Mouse (Mus musculus): ENCODE measurements around the gene S100a16. TPM values are rescaled to one million over a fixed set of nuclear protein-coding genes. Genes with fewer than 3 reads are reported as not detected.

S100a16 gene
- polyA plus RNA-seq, 1 experiment from 2014 or later, result 39.2 TPM

DNA sequence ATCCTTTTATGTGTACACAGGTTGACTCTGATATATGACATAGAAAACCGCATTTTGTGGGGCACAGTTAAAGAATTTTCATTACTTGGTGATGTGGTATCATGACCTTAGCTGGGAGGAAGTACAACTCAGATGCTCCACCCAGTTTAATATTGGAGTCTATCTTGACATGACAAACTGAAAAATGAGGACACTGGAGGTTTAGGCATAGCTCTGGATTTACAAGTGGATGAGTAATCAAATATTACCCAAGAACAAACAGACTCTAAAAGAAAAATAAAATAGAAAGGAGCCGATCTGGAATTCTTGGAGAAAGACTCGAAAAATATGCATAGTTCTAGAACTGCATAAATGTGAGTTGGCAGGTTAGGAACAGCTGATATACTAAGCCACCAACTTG, 38.3 kb downstream of the S100a16 start:
- no peaks in the 10 kb centered on the region for H3K27me3 ChIP-seq (ENCODE audit: control insufficient read depth, insufficient read depth, low read length)
- H3K4me3 ChIP-seq (ENCODE audit: low read depth, low read length), result no peak overlapping the region
- WGBS, result 86% methylated on average over 3 of the region's 3 CpGs
- H3K27ac ChIP-seq (ENCODE audit: low read depth, low read length), result no peak overlapping the region
- ATAC-seq (ENCODE audit: insufficient read depth, low FRiP score, low TSS enrichment) (no peak), DNase-seq (ENCODE audit: low spot score) (no peak)
- no peaks in the 10 kb centered on the region for H3K36me3 ChIP-seq (ENCODE audit: control insufficient read depth, insufficient read depth, low read length)
- H3K4me2 ChIP-seq (ENCODE audit: low read depth), result no peak overlapping the region
- no peaks in the 10 kb centered on the region for H3K9me3 ChIP-seq (ENCODE audit: control insufficient read depth, low read length)
- no peak overlapping the region for H3K9ac ChIP-seq (ENCODE audit: low read length)
- H3K4me1 ChIP-seq (ENCODE audit: control insufficient read depth, insufficient read depth, low read length), result no peaks in the 10 kb centered on the region

DNA sequence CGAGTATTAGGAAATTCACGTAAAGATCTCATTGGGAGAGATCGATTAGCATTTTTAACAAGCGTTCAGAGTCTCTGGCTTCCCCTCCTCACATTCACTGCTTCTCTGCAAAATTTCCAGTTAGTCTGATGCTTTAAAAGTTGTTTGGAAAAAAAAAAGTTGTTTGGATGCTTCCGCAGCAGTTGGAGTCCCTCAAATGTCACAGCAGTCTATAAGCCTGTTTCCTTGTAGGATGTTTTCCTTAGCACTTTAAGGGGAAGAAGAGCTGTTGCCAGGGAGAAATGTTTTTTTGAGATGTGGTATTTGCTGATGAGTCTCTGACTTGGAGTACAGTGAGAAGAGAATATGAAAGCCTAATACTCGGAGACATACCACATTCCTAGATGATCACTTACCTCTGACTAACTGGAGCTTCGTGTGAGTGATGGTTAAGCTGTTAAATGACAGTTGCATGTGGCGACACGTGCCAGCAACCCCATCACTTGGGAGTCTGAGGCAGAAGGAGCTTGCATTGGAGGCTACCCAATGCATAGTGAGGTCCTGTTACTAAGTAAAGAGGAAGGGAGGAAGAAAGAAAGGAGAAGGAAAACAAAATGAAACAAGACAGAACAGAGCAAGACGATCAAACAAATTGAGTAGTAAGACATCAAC, 39.4 kb downstream of the S100a16 start:
- H3K4me3 ChIP-seq (ENCODE audit: low read depth, low read length), result no peak overlapping the region
- H3K9ac ChIP-seq (ENCODE audit: low read length), result no peak overlapping the region
- no peak for DNase-seq (ENCODE audit: low spot score)
- no peaks in the 10 kb centered on the region for H3K9me3 ChIP-seq (ENCODE audit: control insufficient read depth, low read length)
- 79% methylated on average over 10 of the region's 10 CpGs for WGBS
- no peak for ATAC-seq (ENCODE audit: insufficient read depth, low FRiP score, low TSS enrichment)
- H3K27me3 ChIP-seq (ENCODE audit: control insufficient read depth, insufficient read depth, low read length), result no peaks in the 10 kb centered on the region
- H3K27ac ChIP-seq (ENCODE audit: low read depth, low read length), result no peak overlapping the region
- no peaks in the 10 kb centered on the region for H3K36me3 ChIP-seq (ENCODE audit: control insufficient read depth, insufficient read depth, low read length)
- H3K4me2 ChIP-seq (ENCODE audit: low read depth), result no peak overlapping the region
- H3K4me1 ChIP-seq (ENCODE audit: control insufficient read depth, insufficient read depth, low read length), result no peaks in the 10 kb centered on the region

DNA sequence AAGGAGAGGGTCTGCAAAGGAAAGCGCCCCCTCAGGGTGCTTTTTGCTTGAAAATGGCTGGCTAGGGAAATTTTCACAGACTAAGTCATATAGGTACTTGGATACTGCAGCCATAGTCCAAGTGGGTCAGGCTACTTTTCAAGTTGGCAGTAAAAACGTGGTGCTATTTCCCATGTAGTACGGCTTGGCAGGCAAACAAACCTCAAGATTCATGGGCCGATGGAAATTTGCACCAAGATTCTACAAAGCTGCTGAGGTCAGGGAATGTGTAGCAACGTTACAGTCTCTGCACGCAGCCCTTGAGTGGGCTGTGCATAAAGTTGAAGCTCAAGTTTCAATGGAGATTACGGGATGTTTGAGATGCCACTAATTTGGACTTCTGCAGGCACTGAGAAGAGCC, 42.4 kb downstream of the S100a16 start:
- no peak for ATAC-seq (ENCODE audit: insufficient read depth, low FRiP score, low TSS enrichment)
- 78% methylated on average over 7 of the region's 7 CpGs for WGBS
- DNase-seq (ENCODE audit: low spot score), result no peak
- no peaks in the 10 kb centered on the region for H3K36me3 ChIP-seq (ENCODE audit: control insufficient read depth, insufficient read depth, low read length)
- no peak overlapping the region for H3K4me2 ChIP-seq (ENCODE audit: low read depth)
- no peak overlapping the region for H3K4me3 ChIP-seq (ENCODE audit: low read depth, low read length)
- no peaks in the 10 kb centered on the region for H3K9me3 ChIP-seq (ENCODE audit: control insufficient read depth, low read length)
- H3K27ac ChIP-seq (ENCODE audit: low read depth, low read length), result no peak overlapping the region
- H3K9ac ChIP-seq (ENCODE audit: low read length), result no peak overlapping the region
- no peaks in the 10 kb centered on the region for H3K27me3 ChIP-seq (ENCODE audit: control insufficient read depth, insufficient read depth, low read length)
- no peaks in the 10 kb centered on the region for H3K4me1 ChIP-seq (ENCODE audit: control insufficient read depth, insufficient read depth, low read length)

DNA sequence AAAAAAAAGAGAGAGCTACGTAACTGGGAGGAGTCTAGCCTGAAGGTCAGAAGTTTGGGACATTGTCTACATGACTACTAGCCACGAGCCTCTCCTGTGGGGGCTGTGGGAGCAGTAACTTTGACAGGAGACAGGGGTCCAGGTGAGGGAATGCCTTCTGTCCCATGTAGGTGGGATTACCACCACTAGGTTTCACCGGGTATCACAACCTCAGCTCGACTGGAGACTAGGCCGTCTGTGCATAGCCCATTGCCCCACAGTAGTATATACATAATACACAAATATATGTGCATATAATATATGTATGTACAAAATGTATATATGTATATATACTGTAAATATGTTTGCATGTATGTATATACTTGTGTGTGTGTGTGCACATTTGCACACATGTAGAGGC, 44.1 kb downstream of the S100a16 start:
- H3K36me3 ChIP-seq (ENCODE audit: control insufficient read depth, insufficient read depth, low read length), result no peaks in the 10 kb centered on the region
- no peaks in the 10 kb centered on the region for H3K4me1 ChIP-seq (ENCODE audit: control insufficient read depth, insufficient read depth, low read length)
- ATAC-seq (ENCODE audit: insufficient read depth, low FRiP score, low TSS enrichment) (no peak), DNase-seq (ENCODE audit: low spot score) (no peak)
- H3K9me3 ChIP-seq (ENCODE audit: control insufficient read depth, low read length), result no peaks in the 10 kb centered on the region
- H3K27ac ChIP-seq (ENCODE audit: low read depth, low read length), result no peak overlapping the region
- H3K4me3 ChIP-seq (ENCODE audit: low read depth, low read length), result no peak overlapping the region
- no peaks in the 10 kb centered on the region for H3K27me3 ChIP-seq (ENCODE audit: control insufficient read depth, insufficient read depth, low read length)
- 92% methylated on average over 5 of the region's 5 CpGs for WGBS
- no peak overlapping the region for H3K9ac ChIP-seq (ENCODE audit: low read length)
- no peak overlapping the region for H3K4me2 ChIP-seq (ENCODE audit: low read depth)

DNA sequence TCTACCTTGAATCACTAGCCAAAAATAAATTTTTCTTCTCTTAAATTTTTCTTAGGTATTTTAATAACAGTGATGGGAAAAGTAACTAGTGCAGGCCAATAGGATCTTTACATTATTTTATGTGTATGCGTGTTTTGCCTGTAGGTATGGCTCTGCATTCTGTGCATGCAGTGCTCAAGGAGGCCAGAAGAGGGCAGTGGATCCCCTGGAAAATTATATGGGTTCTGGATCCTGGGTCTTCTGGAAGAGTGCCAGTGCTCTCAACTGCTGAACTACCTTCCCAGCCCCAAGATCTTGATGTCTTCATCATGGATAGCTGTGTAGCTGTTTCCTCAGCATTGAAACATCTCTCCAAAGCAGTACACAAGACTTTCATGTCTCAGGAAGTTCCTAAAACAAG, 45.1 kb downstream of the S100a16 start:
- H3K27ac ChIP-seq (ENCODE audit: low read depth, low read length), result no peak overlapping the region
- H3K4me1 ChIP-seq (ENCODE audit: control insufficient read depth, insufficient read depth, low read length), result no peaks in the 10 kb centered on the region
- DNase-seq (ENCODE audit: low spot score) (no peak), ATAC-seq (ENCODE audit: insufficient read depth, low FRiP score, low TSS enrichment) (no peak)
- no peak overlapping the region for H3K4me2 ChIP-seq (ENCODE audit: low read depth)
- no peaks in the 10 kb centered on the region for H3K9me3 ChIP-seq (ENCODE audit: control insufficient read depth, low read length)
- no peak overlapping the region for H3K9ac ChIP-seq (ENCODE audit: low read length)
- H3K36me3 ChIP-seq (ENCODE audit: control insufficient read depth, insufficient read depth, low read length), result no peaks in the 10 kb centered on the region
- no peak overlapping the region for H3K4me3 ChIP-seq (ENCODE audit: low read depth, low read length)
- WGBS, result 98% methylated on average over 1 of the region's 1 CpGs
- no peaks in the 10 kb centered on the region for H3K27me3 ChIP-seq (ENCODE audit: control insufficient read depth, insufficient read depth, low read length)

DNA sequence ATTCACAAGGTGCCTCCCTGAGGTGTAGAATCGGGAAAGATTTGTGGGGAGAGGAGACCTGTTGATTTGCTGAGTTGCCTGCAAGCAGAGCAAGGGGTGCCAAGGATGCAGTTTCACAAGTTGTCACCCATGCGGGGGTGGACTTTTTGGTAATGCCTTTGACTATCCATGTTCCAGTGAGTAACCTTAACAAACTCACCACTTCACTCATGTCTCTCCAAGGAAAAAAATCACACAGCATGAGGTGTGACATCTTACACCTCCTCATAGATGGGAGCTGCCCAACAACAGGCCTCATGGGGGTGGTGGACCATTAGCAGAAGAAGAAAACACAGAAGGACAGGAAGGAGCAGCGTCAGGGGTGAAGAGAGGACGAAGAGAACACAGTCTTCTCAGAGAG, 45.5 kb downstream of the S100a16 start:
- ATAC-seq (ENCODE audit: insufficient read depth, low FRiP score, low TSS enrichment) (no peak), DNase-seq (ENCODE audit: low spot score) (no peak)
- no peaks in the 10 kb centered on the region for H3K27me3 ChIP-seq (ENCODE audit: control insufficient read depth, insufficient read depth, low read length)
- H3K4me1 ChIP-seq (ENCODE audit: control insufficient read depth, insufficient read depth, low read length), result no peaks in the 10 kb centered on the region
- no peaks in the 10 kb centered on the region for H3K36me3 ChIP-seq (ENCODE audit: control insufficient read depth, insufficient read depth, low read length)
- 80% methylated on average over 4 of the region's 4 CpGs for WGBS
- H3K9me3 ChIP-seq (ENCODE audit: control insufficient read depth, low read length), result no peaks in the 10 kb centered on the region
- H3K27ac ChIP-seq (ENCODE audit: low read depth, low read length), result no peak overlapping the region
- no peak overlapping the region for H3K4me2 ChIP-seq (ENCODE audit: low read depth)
- H3K9ac ChIP-seq (ENCODE audit: low read length), result no peak overlapping the region
- no peak overlapping the region for H3K4me3 ChIP-seq (ENCODE audit: low read depth, low read length)

DNA sequence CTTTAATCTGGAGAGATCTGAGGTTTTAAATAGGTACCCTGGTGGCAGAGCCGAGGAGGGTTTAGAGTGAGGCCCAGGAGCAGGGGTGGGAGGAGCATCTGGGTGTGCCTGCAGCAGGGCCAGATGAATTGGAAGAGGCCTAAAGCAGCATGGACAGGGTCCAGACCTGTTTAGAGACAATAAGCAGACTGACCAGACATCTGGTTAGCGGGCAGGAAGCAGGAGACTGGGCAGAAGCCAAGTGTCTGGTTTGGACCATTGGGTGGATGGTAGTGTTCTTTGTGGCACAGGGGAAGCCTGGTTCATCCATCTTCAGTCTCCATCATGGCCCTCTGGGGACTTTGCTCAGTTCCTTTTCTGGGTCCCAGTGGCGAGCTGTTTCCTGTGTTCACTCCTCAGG, 46.8 kb downstream of the S100a16 start:
- no peaks in the 10 kb centered on the region for H3K4me1 ChIP-seq (ENCODE audit: control insufficient read depth, insufficient read depth, low read length)
- no peak overlapping the region for H3K9ac ChIP-seq (ENCODE audit: low read length)
- H3K36me3 ChIP-seq (ENCODE audit: control insufficient read depth, insufficient read depth, low read length), result no peaks in the 10 kb centered on the region
- no peak for ATAC-seq (ENCODE audit: insufficient read depth, low FRiP score, low TSS enrichment)
- 71% methylated on average over 3 of the region's 3 CpGs for WGBS
- no peak for DNase-seq (ENCODE audit: low spot score)
- no peak overlapping the region for H3K4me2 ChIP-seq (ENCODE audit: low read depth)
- no peak overlapping the region for H3K4me3 ChIP-seq (ENCODE audit: low read depth, low read length)
- H3K27me3 ChIP-seq (ENCODE audit: control insufficient read depth, insufficient read depth, low read length), result no peaks in the 10 kb centered on the region
- H3K9me3 ChIP-seq (ENCODE audit: control insufficient read depth, low read length), result no peaks in the 10 kb centered on the region
- H3K27ac ChIP-seq (ENCODE audit: low read depth, low read length), result no peak overlapping the region

DNA sequence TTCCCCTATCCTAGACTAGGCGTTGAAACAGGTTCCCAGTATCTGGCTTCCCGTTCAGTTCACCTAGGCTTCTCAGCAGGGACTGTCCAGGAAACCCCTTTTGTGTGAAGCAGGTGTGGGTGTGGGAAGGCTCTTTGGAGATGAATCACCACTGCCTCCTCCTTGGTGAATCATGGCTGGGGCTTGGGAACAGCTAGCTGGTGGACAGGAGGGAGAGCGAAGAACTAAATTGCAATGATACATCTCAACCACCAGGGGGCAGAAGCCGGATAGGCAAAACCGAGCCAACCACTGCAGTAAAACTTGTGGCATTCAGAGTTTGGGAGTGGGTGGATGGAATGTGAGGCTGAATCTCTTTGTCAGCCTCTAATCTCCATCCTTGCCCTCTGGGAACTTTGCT, 48.5 kb downstream of the S100a16 start:
- H3K4me2 ChIP-seq (ENCODE audit: low read depth), result no peak overlapping the region
- H3K4me3 ChIP-seq (ENCODE audit: low read depth, low read length), result no peak overlapping the region
- ATAC-seq (ENCODE audit: insufficient read depth, low FRiP score, low TSS enrichment), result peak; percentile 27; the same call in 1 of the 2 replicates
- H3K4me1 ChIP-seq (ENCODE audit: control insufficient read depth, insufficient read depth, low read length), result no peaks in the 10 kb centered on the region
- H3K9me3 ChIP-seq (ENCODE audit: control insufficient read depth, low read length), result no peaks in the 10 kb centered on the region
- no peaks in the 10 kb centered on the region for H3K27me3 ChIP-seq (ENCODE audit: control insufficient read depth, insufficient read depth, low read length)
- H3K9ac ChIP-seq (ENCODE audit: low read length), result no peak overlapping the region
- H3K36me3 ChIP-seq (ENCODE audit: control insufficient read depth, insufficient read depth, low read length), result no peaks in the 10 kb centered on the region
- peak; percentile 66 for DNase-seq (ENCODE audit: low spot score)
- WGBS, result 33% methylated on average over 5 of the region's 5 CpGs
- no peak overlapping the region for H3K27ac ChIP-seq (ENCODE audit: low read depth, low read length)

DNA sequence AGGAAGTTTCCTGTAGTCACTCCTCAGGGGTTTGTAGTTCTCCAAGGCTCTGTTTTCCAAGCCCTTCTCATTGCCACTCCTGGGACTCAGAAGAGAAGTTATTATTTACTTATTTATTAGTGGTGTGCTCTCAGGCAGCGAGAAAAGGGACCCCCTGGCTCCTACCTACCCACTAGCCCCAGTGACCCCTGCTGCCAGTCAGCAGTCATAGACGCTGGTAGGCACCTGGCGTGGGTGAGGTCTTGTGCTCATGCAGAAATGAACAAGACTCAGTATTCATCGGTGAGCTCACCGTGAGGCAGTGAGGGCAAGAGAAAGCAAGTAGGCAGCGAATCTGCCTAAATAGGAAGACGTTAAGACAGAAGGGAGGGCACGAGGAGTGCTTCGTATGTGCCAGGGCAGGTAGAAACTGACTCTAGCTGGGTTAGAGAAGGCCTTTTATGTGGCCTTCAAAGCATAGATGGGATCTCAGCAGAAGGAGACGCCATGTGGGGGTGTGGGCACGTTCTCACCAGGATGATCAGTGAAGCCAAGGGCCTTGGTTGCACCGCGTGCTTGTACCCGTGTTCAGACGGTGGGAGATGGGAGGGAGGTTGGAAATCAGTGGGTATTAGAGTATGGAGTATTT, 49.1 kb downstream of the S100a16 start:
- Histone ChIP-seq H3K36me3 (ENCODE audit: control insufficient read depth, insufficient read depth, low read length) (no peaks in the 10 kb centered on the region), H3K9me3 (ENCODE audit: control insufficient read depth, low read length) (no peaks in the 10 kb centered on the region), H3K4me1 (ENCODE audit: control insufficient read depth, insufficient read depth, low read length) (no peaks in the 10 kb centered on the region), H3K4me3 (ENCODE audit: low read depth, low read length) (no peak overlapping the region), H3K27me3 (ENCODE audit: control insufficient read depth, insufficient read depth, low read length) (no peaks in the 10 kb centered on the region), H3K9ac (ENCODE audit: low read length) (no peak overlapping the region), H3K4me2 (ENCODE audit: low read depth) (no peak overlapping the region), H3K27ac (ENCODE audit: low read depth, low read length) (no peak overlapping the region)
- DNase-seq (ENCODE audit: low spot score) (no peak), ATAC-seq (ENCODE audit: insufficient read depth, low FRiP score, low TSS enrichment) (no peak)
- 88% methylated on average over 15 of the region's 15 CpGs for WGBS

Measured in neural tube, embryonic 11.5 days (tissue).